Mouse (Mus musculus) lung, adult 2 months (tissue): ENCODE results near the gene Rnf126.

Experiments
- CTCF ChIP-seq: fragments of 200-500 bp; IDR thresholded peaks from 2 replicates; pipeline ENCODE4 v1.5.1; 2011; ENCODE audit warnings: mild to moderate bottlenecking, low read length, control low read depth; ENCODE audit not compliant: insufficient read depth
- POLR2A ChIP-seq: fragments of 200-500 bp; IDR thresholded peaks from 2 replicates; pipeline ENCODE4 v1.6.1; 2011; ENCODE audit warnings: low read depth, mild to moderate bottlenecking, control low read depth, low read length, borderline replicate concordance; ENCODE audit errors: extremely low read depth

GRCm38 (mm10) chr10:79805636-79806035 lies 38.9 kb upstream of the Rnf126 start:
- TF ChIP-seq CTCF (no peak), POLR2A (no peak)
